Mouse (Mus musculus): ENCODE data around the gene Myadml2. TPM values are rescaled to one million over a fixed set of nuclear protein-coding genes. Genes with fewer than 3 reads are reported as not detected.

Myadml2 gene
- polyA plus RNA-seq, 1 experiment from 2014 or later, result not detected

Small RNA genes within 50 kb of the gene (microRNA-seq; reads per million reads assigned to microRNA genes)
- 2.1 reads per million for gene Mir6936

Other genes starting within 250 kb of the Myadml2 start
- gene Nploc4, start 210.4 kb downstream of the Myadml2 start, polyA plus RNA-seq (2016; fragmentation: Nextera tagmentation; extraction: Ambion mirVana), result 45.1 and 46.5 TPM in 2 replicates
- gene Tspan10, start 205.5 kb downstream of the Myadml2 start, polyA plus RNA-seq (2016; fragmentation: Nextera tagmentation; extraction: Ambion mirVana), result 0.39 TPM in 1 of 2 replicates, not detected in the other
- gene Pde6g, start 194.7 kb downstream of the Myadml2 start, polyA plus RNA-seq (2016; fragmentation: Nextera tagmentation; extraction: Ambion mirVana), result 0.20 and 0.53 TPM in 2 replicates
- gene Oxld1, start 190.1 kb downstream of the Myadml2 start, polyA plus RNA-seq (2016; fragmentation: Nextera tagmentation; extraction: Ambion mirVana), result 9.0 and 11.8 TPM in 2 replicates
- 38.9 and 41.8 TPM in 2 replicates for gene Ccdc137, start 190.0 kb downstream of the Myadml2 start, polyA plus RNA-seq (2016; fragmentation: Nextera tagmentation; extraction: Ambion mirVana)
- 61.8 and 64.0 TPM in 2 replicates for gene Arl16, start 180.6 kb downstream of the Myadml2 start, polyA plus RNA-seq (2016; fragmentation: Nextera tagmentation; extraction: Ambion mirVana)
- gene Mrpl12, start 163.5 kb downstream of the Myadml2 start, polyA plus RNA-seq (2016; fragmentation: Nextera tagmentation; extraction: Ambion mirVana), result 167 and 194 TPM in 2 replicates
- gene Slc25a10, start 156.3 kb downstream of the Myadml2 start, polyA plus RNA-seq (2016; fragmentation: Nextera tagmentation; extraction: Ambion mirVana), result 50.1 and 53.4 TPM in 2 replicates
- gene Gcgr, start 117.5 kb downstream of the Myadml2 start, polyA plus RNA-seq (2016; fragmentation: Nextera tagmentation; extraction: Ambion mirVana), result 0.26 and 0.27 TPM in 2 replicates
- gene Mcrip1, start 98.4 kb downstream of the Myadml2 start, polyA plus RNA-seq (2016; fragmentation: Nextera tagmentation; extraction: Ambion mirVana), result 226 and 238 TPM in 2 replicates
- not detected in 2 replicates for gene Ppp1r27, start 97.0 kb downstream of the Myadml2 start, polyA plus RNA-seq (2016; fragmentation: Nextera tagmentation; extraction: Ambion mirVana)
- 534 and 562 TPM in 2 replicates for gene P4hb, start 74.9 kb downstream of the Myadml2 start, polyA plus RNA-seq (2016; fragmentation: Nextera tagmentation; extraction: Ambion mirVana)
- gene Arhgdia, start 66.5 kb downstream of the Myadml2 start, polyA plus RNA-seq (2016; fragmentation: Nextera tagmentation; extraction: Ambion mirVana), result 743 and 777 TPM in 2 replicates
- 605 and 647 TPM in 2 replicates for gene Alyref, start 49.8 kb downstream of the Myadml2 start, polyA plus RNA-seq (2016; fragmentation: Nextera tagmentation; extraction: Ambion mirVana)
- 216 and 231 TPM in 2 replicates for gene Anapc11, start 49.7 kb downstream of the Myadml2 start, polyA plus RNA-seq (2016; fragmentation: Nextera tagmentation; extraction: Ambion mirVana)
- 0.65 and 0.66 TPM in 2 replicates for gene Npb, start 39.7 kb downstream of the Myadml2 start, polyA plus RNA-seq (2016; fragmentation: Nextera tagmentation; extraction: Ambion mirVana)
- 140 and 151 TPM in 2 replicates for gene Pcyt2, start 30.2 kb downstream of the Myadml2 start, polyA plus RNA-seq (2016; fragmentation: Nextera tagmentation; extraction: Ambion mirVana)
- 34.2 and 37.4 TPM in 2 replicates for gene Sirt7, start 22.9 kb downstream of the Myadml2 start, polyA plus RNA-seq (2016; fragmentation: Nextera tagmentation; extraction: Ambion mirVana)
- gene Mafg, start 14.6 kb downstream of the Myadml2 start, polyA plus RNA-seq (2016; fragmentation: Nextera tagmentation; extraction: Ambion mirVana), result 19.8 and 23.0 TPM in 2 replicates
- 37.6 and 43.4 TPM in 2 replicates for gene Pycr1, start 4.4 kb downstream of the Myadml2 start, polyA plus RNA-seq (2016; fragmentation: Nextera tagmentation; extraction: Ambion mirVana)
- 3.3 and 3.6 TPM in 2 replicates for gene Notum, start 13.0 kb upstream of the Myadml2 start, polyA plus RNA-seq (2016; fragmentation: Nextera tagmentation; extraction: Ambion mirVana)
- 150 and 161 TPM in 2 replicates for gene Aspscr1, start 24.8 kb upstream of the Myadml2 start, polyA plus RNA-seq (2016; fragmentation: Nextera tagmentation; extraction: Ambion mirVana)
- 132 and 133 TPM in 2 replicates for gene Cenpx, start 65.6 kb upstream of the Myadml2 start, polyA plus RNA-seq (2016; fragmentation: Nextera tagmentation; extraction: Ambion mirVana)
- gene Lrrc45, start 65.8 kb upstream of the Myadml2 start, polyA plus RNA-seq (2016; fragmentation: Nextera tagmentation; extraction: Ambion mirVana), result 57.0 and 57.7 TPM in 2 replicates
- gene Rac3, start 73.3 kb upstream of the Myadml2 start, polyA plus RNA-seq (2016; fragmentation: Nextera tagmentation; extraction: Ambion mirVana), result 32.4 and 41.9 TPM in 2 replicates
- 13.0 and 13.7 TPM in 2 replicates for gene Dcxr, start 79.1 kb upstream of the Myadml2 start, polyA plus RNA-seq (2016; fragmentation: Nextera tagmentation; extraction: Ambion mirVana)
- gene Cbr2, start 84.0 kb upstream of the Myadml2 start, polyA plus RNA-seq (2016; fragmentation: Nextera tagmentation; extraction: Ambion mirVana), result 0.59 and 1.3 TPM in 2 replicates
- 9.4 and 12.9 TPM in 2 replicates for gene Hmga1b, start 114.6 kb upstream of the Myadml2 start, polyA plus RNA-seq (2016; fragmentation: Nextera tagmentation; extraction: Ambion mirVana)
- gene Rfng, start 136.0 kb upstream of the Myadml2 start, polyA plus RNA-seq (2016; fragmentation: Nextera tagmentation; extraction: Ambion mirVana), result 43.4 and 55.9 TPM in 2 replicates
- 287 TPM in 2 replicates for gene Gps1, start 136.1 kb upstream of the Myadml2 start, polyA plus RNA-seq (2016; fragmentation: Nextera tagmentation; extraction: Ambion mirVana)
- 94.4 and 99.2 TPM in 2 replicates for gene Dus1l, start 148.2 kb upstream of the Myadml2 start, polyA plus RNA-seq (2016; fragmentation: Nextera tagmentation; extraction: Ambion mirVana)
- gene Fasn, start 176.4 kb upstream of the Myadml2 start, polyA plus RNA-seq (2016; fragmentation: Nextera tagmentation; extraction: Ambion mirVana), result 118 and 131 TPM in 2 replicates